Mouse (Mus musculus): Measurements from ENCODE around the gene Pqlc3. TPM values are rescaled to one million over a fixed set of nuclear protein-coding genes. Genes with fewer than 3 reads are reported as not detected.
"Not testable (repeated sequence)": the region's sequence is repeated elsewhere in the genome, so short reads cannot be mapped to it uniquely, and the experiment has no call there.

The Pqlc3 gene
- polyA plus RNA-seq, 1 experiment from 2014 or later: 3.3 TPM

GRCm38 (mm10) chr12:17032694-17033463 is 32.7 kb upstream of the Pqlc3 start:
- Histone ChIP-seq H3K9me3 (no peaks in the 10 kb centered on the region), H3K36me3 (replicated peaks) (no peaks in the 10 kb centered on the region), H3K4me1 (peaks cover 4% of the 10 kb centered on the region), H3K27me3 (peaks cover 4% of the 10 kb centered on the region; the same call in 1 of the 2 replicates), H3K9ac (no peak overlapping the region), H3K4me2 (no peak overlapping the region), H3K27ac (no peak overlapping the region), H3K4me3 (replicated peaks) (no peak overlapping the region)
- WGBS: 39% methylated on average over 13 of the region's 13 CpGs
- peak; percentile 74 for ATAC-seq (ENCODE audit: low FRiP score)

- Histone ChIP-seq H3K4me3 (replicated peaks) (no peak overlapping the region), H3K27ac (no peak overlapping the region), H3K4me2 (no peak overlapping the region), H3K27me3 (no peaks in the 10 kb centered on the region), H3K4me1 (no peaks in the 10 kb centered on the region), H3K9ac (no peak overlapping the region), H3K9me3 (no peaks in the 10 kb centered on the region), H3K36me3 (replicated peaks) (no peaks in the 10 kb centered on the region)
- 93% methylated on average over 6 of the region's 6 CpGs for WGBS
- no peak for ATAC-seq (ENCODE audit: low FRiP score)
Measured at GRCm38 (mm10) chr12:17024554-17025110, 24.4 kb upstream of the Pqlc3 start.

DNA sequence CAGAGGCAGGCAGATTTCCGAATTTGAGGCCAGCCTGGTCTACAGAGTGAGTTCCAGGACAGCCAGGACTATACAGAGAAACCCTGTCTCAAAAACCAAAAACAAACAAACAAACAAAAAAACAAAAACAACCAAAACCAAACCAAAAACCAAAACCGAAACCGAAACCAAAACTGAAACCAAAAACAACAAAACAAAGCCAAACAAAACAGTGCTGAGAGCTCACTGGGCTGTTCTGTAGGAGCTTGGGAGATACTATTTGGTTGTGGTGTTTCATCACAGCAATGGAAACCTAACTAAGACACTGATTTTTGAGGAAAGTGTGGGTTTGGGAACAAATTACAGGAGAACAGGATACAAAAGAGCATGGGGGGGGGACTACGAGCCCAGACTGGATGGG is 21.9 kb upstream of the Pqlc3 start:
- H3K27ac ChIP-seq: no peak overlapping the region
- no peak for ATAC-seq (ENCODE audit: low FRiP score)
- no peaks in the 10 kb centered on the region for H3K27me3 ChIP-seq
- H3K4me1 ChIP-seq: no peaks in the 10 kb centered on the region
- no peaks in the 10 kb centered on the region for H3K36me3 ChIP-seq (replicated peaks)
- no peak overlapping the region for H3K4me3 ChIP-seq (replicated peaks)
- 86% methylated on average over 4 of the region's 4 CpGs for WGBS
- no peak overlapping the region for H3K4me2 ChIP-seq
- no peaks in the 10 kb centered on the region for H3K9me3 ChIP-seq
- H3K9ac ChIP-seq: no peak overlapping the region

GRCm38 (mm10) chr12:17021125-17021524 is 20.9 kb upstream of the Pqlc3 start:
- WGBS: 93% methylated on average over 4 of the region's 4 CpGs
- H3K27me3 ChIP-seq; H3K27ac ChIP-seq; H3K9ac ChIP-seq; H3K4me3 ChIP-seq (replicated peaks); H3K9me3 ChIP-seq; H3K36me3 ChIP-seq (replicated peaks); H3K4me1 ChIP-seq; H3K4me2 ChIP-seq; ATAC-seq (ENCODE audit: low FRiP score): not testable (repeated sequence)

- Histone ChIP-seq H3K4me2 (no peak overlapping the region), H3K36me3 (replicated peaks) (no peaks in the 10 kb centered on the region), H3K9me3 (no peaks in the 10 kb centered on the region), H3K4me1 (no peaks in the 10 kb centered on the region), H3K27me3 (no peaks in the 10 kb centered on the region), H3K27ac (no peak overlapping the region), H3K9ac (no peak overlapping the region), H3K4me3 (replicated peaks) (no peak overlapping the region)
- 31% methylated on average over 4 of the region's 4 CpGs for WGBS
- ATAC-seq (ENCODE audit: low FRiP score): no peak
Measured at GRCm38 (mm10) chr12:17018468-17018867, 18.3 kb upstream of the Pqlc3 start.

GRCm38 (mm10) chr12:17015711-17016110 is 15.5 kb upstream of the Pqlc3 start:
- no peak overlapping the region for H3K9ac ChIP-seq
- H3K4me2 ChIP-seq: no peak overlapping the region
- ATAC-seq (ENCODE audit: low FRiP score): no peak
- H3K4me1 ChIP-seq: peaks cover 7% of the 10 kb centered on the region; the same call in 1 of the 2 replicates
- H3K9me3 ChIP-seq: no peaks in the 10 kb centered on the region
- H3K36me3 ChIP-seq (replicated peaks): no peaks in the 10 kb centered on the region
- WGBS: 90% methylated on average over 2 of the region's 2 CpGs
- no peak overlapping the region for H3K27ac ChIP-seq
- H3K4me3 ChIP-seq (replicated peaks): no peak overlapping the region
- H3K27me3 ChIP-seq: 0 out of 2 replicates have a peak, but pooled peaks cover 5% of the 10 kb centered on the region

- Histone ChIP-seq H3K4me2 (no peak overlapping the region), H3K9ac (no peak overlapping the region), H3K4me3 (replicated peaks) (no peak overlapping the region), H3K4me1 (peaks cover 7% of the 10 kb centered on the region; the same call in 1 of the 2 replicates), H3K27ac (no peak overlapping the region), H3K9me3 (no peaks in the 10 kb centered on the region), H3K27me3 (0 out of 2 replicates have a peak, but pooled peaks cover 6% of the 10 kb centered on the region), H3K36me3 (replicated peaks) (no peaks in the 10 kb centered on the region)
- 0 out of 2 replicates have a peak, but pooled peaks have one; percentile 10 for ATAC-seq (ENCODE audit: low FRiP score)
- 81% methylated on average over 2 of the region's 2 CpGs for WGBS
Measured at GRCm38 (mm10) chr12:17012067-17012899, 12.1 kb upstream of the Pqlc3 start.

DNA sequence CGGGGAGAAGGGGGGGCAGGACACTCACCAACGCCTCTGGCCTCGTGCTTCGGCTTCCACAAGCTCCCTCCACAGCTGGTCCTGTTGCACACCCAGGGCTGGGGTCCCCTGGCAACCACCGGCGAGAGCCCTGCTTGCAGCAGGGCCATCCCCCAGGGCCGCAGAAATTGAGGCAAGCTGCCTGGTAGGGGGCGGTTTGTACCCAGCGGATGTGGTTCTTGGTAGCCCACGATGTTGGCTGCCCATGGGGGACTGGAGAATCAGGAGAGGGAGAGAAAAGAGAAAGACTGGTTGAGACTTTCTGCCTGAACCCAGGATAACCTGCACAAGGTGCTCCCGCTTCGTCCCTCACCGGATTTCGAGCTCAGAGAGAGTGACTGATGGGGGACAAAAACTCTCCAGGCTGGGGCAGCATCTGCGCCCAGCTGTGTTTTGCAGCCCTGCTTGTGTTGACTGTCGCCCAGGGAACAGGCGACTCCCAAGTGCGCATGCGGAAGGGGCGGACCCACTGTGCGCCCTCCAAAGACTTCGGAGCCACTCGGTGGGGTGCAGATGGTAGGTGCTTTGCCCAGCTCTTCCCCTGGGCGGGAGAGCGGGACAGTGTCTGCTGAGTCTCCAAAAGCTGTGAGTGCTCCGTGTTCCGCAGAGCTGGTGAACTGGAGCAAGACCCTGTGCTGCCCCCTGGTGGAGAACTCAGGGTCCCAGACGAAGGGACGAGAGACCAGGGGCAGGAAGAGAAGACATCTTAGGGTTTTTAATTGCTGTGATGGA is 11.1 kb upstream of the Pqlc3 start, which contains the start of gene 2410004P03Rik:
Gene 2410004P03Rik (minus strand): TSS at position 628 of the 771 bp plus-strand sequence.
- Histone ChIP-seq H3K4me2 (peak within 1 kb of the TSS; percentile 59), H3K4me3 (replicated peaks) (peak within 1 kb of the TSS; percentile 40), H3K36me3 (replicated peaks) (no peaks in the 10 kb centered on the region), H3K9ac (peak within 1 kb of the TSS; percentile 43), H3K9me3 (no peaks in the 10 kb centered on the region), H3K27me3 (0 out of 2 replicates have a peak, but pooled peaks cover 6% of the 10 kb centered on the region), H3K27ac (no peak within 1 kb of the TSS), H3K4me1 (peaks cover 7% of the 10 kb centered on the region; the same call in 1 of the 2 replicates)
- peak; percentile 73 for ATAC-seq (ENCODE audit: low FRiP score)
- WGBS: 9% methylated on average over 29 of the region's 29 CpGs

- no peak overlapping the region for H3K9ac ChIP-seq
- no peak overlapping the region for H3K27ac ChIP-seq
- H3K27me3 ChIP-seq: 0 out of 2 replicates have a peak, but pooled peaks cover 6% of the 10 kb centered on the region
- no peaks in the 10 kb centered on the region for H3K9me3 ChIP-seq
- no peak overlapping the region for H3K4me2 ChIP-seq
- ATAC-seq (ENCODE audit: low FRiP score): no peak
- no peaks in the 10 kb centered on the region for H3K36me3 ChIP-seq (replicated peaks)
- WGBS: 96% methylated on average over 6 of the region's 6 CpGs
- H3K4me3 ChIP-seq (replicated peaks): no peak overlapping the region
- peaks cover 7% of the 10 kb centered on the region; the same call in 1 of the 2 replicates for H3K4me1 ChIP-seq
Measured at GRCm38 (mm10) chr12:17009466-17009865, 9.3 kb upstream of the Pqlc3 start.

GRCm38 (mm10) chr12:17001211-17001610 is 1.0 kb upstream of the Pqlc3 start:
- whole genome bisulfite sequencing: 38% methylated on average over 4 of the region's 4 CpGs
- no peak overlapping the region for H3K4me3 ChIP-seq (replicated peaks)
- ATAC-seq (ENCODE audit: low FRiP score): no peak

DNA sequence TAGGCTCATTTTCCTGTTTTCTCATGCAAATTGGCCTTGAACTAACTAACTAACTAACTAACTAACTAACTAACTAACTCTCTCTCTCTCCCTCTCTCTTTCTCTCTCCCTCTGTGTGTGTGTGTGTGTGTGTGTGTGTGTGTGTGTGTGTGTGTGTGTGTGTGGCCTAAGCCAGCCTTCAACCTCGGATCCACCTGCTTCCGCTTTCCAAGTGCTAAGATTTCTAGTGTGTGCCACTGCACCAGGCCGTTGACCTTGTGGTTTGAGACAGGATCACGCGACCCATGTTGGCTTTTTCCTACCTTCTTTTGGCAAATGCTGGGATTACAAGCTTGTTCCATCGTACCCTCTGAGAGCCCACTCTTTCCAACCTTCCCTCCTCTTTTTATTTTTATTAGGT is 420 bp upstream of the Pqlc3 start:
- peaks cover 51% of the 10 kb centered on the region for H3K27me3 ChIP-seq
- H3K36me3 ChIP-seq (replicated peaks): 0 out of 2 replicates have a peak, but pooled peaks cover under 1% of the 10 kb centered on the region
- peaks cover 15% of the 10 kb centered on the region for H3K4me1 ChIP-seq
- H3K4me2 ChIP-seq: no peak overlapping the region
- no peak overlapping the region for H3K9ac ChIP-seq
- no peak overlapping the region for H3K4me3 ChIP-seq (replicated peaks)
- H3K9me3 ChIP-seq: no peaks in the 10 kb centered on the region
- H3K27ac ChIP-seq: no peak overlapping the region
- no peak for ATAC-seq (ENCODE audit: low FRiP score)
- 38% methylated on average over 6 of the region's 6 CpGs for WGBS

More at GRCm38 (mm10) chr12:17001211-17001610, 1.0 kb upstream of the Pqlc3 start:
- H3K27ac ChIP-seq: no peak overlapping the region
- H3K27me3 ChIP-seq: peaks cover 51% of the 10 kb centered on the region
- no peak overlapping the region for H3K4me2 ChIP-seq
- H3K9me3 ChIP-seq: no peaks in the 10 kb centered on the region
- no peak overlapping the region for H3K9ac ChIP-seq
- H3K36me3 ChIP-seq (replicated peaks): no peaks in the 10 kb centered on the region
- peaks cover 15% of the 10 kb centered on the region for H3K4me1 ChIP-seq
